ENCODE assay signal across 8 mouse cellular contexts in genomic region chr4:133872812-133873300, GRCm38 (mm10). TPM values are rescaled to one million over a fixed set of nuclear protein-coding genes. Genes with fewer than 3 reads are reported as not detected.
DNase-seq lines count a peak whose midpoint lies in the region; ATAC-seq and TF ChIP-seq lines count a peak whose summit lies in the region.

No protein-coding gene starts in this region.

- no peaks in the 10 kb centered on the region for H3K4me1 ChIP-seq in embryonic facial prominence, embryonic 15.5 days
- peaks cover 15% of the 10 kb centered on the region; the same call in 1 of the 2 replicates for H3K4me1 ChIP-seq in limb, embryonic 10.5 days

- no peak overlapping the region for H3K9ac ChIP-seq in embryonic facial prominence, embryonic 15.5 days

- H3K36me3 ChIP-seq in embryonic facial prominence, embryonic 15.5 days: peaks cover 7% of the 10 kb centered on the region
- peaks cover 51% of the 10 kb centered on the region for H3K36me3 ChIP-seq in limb, embryonic 10.5 days

- H3K4me3 ChIP-seq in embryonic facial prominence, embryonic 15.5 days (replicated peaks): peak overlapping the region; percentile 6; the same call in 1 of the 2 replicates
- H3K4me3 ChIP-seq in limb, embryonic 10.5 days: no peak overlapping the region
- H3K4me3 ChIP-seq in left cerebral cortex, adult 2 months: no peak overlapping the region

- no peaks in the 10 kb centered on the region for H3K9me3 ChIP-seq in embryonic facial prominence, embryonic 15.5 days (replicated peaks)
- no peaks in the 10 kb centered on the region for H3K9me3 ChIP-seq in limb, embryonic 10.5 days (replicated peaks)

- no peaks in the 10 kb centered on the region for H3K27me3 ChIP-seq in embryonic facial prominence, embryonic 15.5 days
- H3K27me3 ChIP-seq in limb, embryonic 10.5 days (ENCODE audit: low read depth, poor library complexity, severe bottlenecking): no peaks in the 10 kb centered on the region

- H3K27ac ChIP-seq in embryonic facial prominence, embryonic 15.5 days (replicated peaks): no peak overlapping the region
- H3K27ac ChIP-seq in limb, embryonic 10.5 days: 0 out of 2 replicates have a peak overlapping the region, but pooled peaks have one; percentile 47
- H3K27ac ChIP-seq in left cerebral cortex, adult 2 months: no peak overlapping the region

- intact Hi-C loops in left cerebral cortex, adult 2 months (cut with DNase I): no loop called here

- no peak; the same call in 1 of the 2 replicates for ATAC-seq in embryonic facial prominence, embryonic 15.5 days (ENCODE audit: insufficient number of reproducible peaks, low FRiP score, low TSS enrichment, low read depth)
- ATAC-seq in monocyte, adult 5-6 weeks (replicated peaks; ENCODE audit: insufficient number of reproducible peaks, low FRiP score, low TSS enrichment, poor library complexity, severe bottlenecking): peak; percentile 77

- DNase-seq in adrenal gland, adult (ENCODE audit: inconsistent age in 2 of 2, low spot score in 1 of 2): peak; percentile 42 to 51
- no peak for DNase-seq in adrenal gland, postnatal 10 days
- peak; percentile 95 for DNase-seq in 416B (ENCODE audit: low read depth)
- DNase-seq in limb, embryonic 10.5 days (ENCODE audit: low spot score): no peak
- DNase-seq in left cerebral cortex, adult 2 months (ENCODE audit: extremely low spot score in 1 of 2, low spot score in 2 of 2): no peak
- no peak for DNase-seq in layer of hippocampus, adult 8-10 months (ENCODE audit: low spot score in 2 of 2)

- no peak for TF ChIP-seq CTCF in left cerebral cortex, adult 2 months (IDR thresholded peaks at IDR 0.05)

- no peak overlapping the region for H3K4me2 ChIP-seq in embryonic facial prominence, embryonic 15.5 days (replicated peaks)

- 65% methylated on average over 15 of the region's 15 CpGs for WGBS in embryonic facial prominence, embryonic 15.5 days
- 69% methylated on average over 15 of the region's 15 CpGs for WGBS in limb, embryonic 10.5 days

RNA-seq across cellular contexts. Expression of gene Rps6ka1, which starts 14.7 kb away (rescaled TPM):
- total RNA-seq in adrenal gland, postnatal 10 days (2021): 10 to 100 TPM; 19.6 to 19.9 TPM
- 37.3 and 38.5 TPM in 2 replicates for polyA plus RNA-seq in embryonic facial prominence, embryonic 15.5 days (2015; fragmentation: Nextera tagmentation; extraction: Ambion mirVana)
- 52.1 and 53.3 TPM in 2 replicates for polyA plus RNA-seq in limb, embryonic 10.5 days (2016; fragmentation: Nextera tagmentation; extraction: Ambion mirVana)
- 122 to 151 TPM (median 138 TPM) in 3 replicates for total RNA-seq in monocyte, adult 5-6 weeks (2017)
- total RNA-seq in left cerebral cortex, adult 2 months (2021): 10 to 100 TPM; 11.8 to 12.6 TPM
- 10 to 100 TPM; 12.6 to 27.6 (median 19.4) TPM for total RNA-seq in layer of hippocampus, adult 8-10 months (2022)

Comparison
In these comparisons a context has a peak if more than half of its experiments do, and no peak if none do; other contexts are left out.
1. DNase-seq: peak in adrenal gland, adult (2 of 2) and 416B (single experiment); none in adrenal gland, postnatal 10 days (single experiment), limb, embryonic 10.5 days (single experiment), left cerebral cortex, adult 2 months (0 of 2) and layer of hippocampus, adult 8-10 months (0 of 2).